Mouse (Mus musculus) ES-E14 (cell line): ENCODE measurements around the gene Surf6.

Experiments used
- CHD2 ChIP-seq: IDR thresholded peaks from 2 replicates; pipeline ENCODE4 v1.6.1; 2014; ENCODE audit warnings: mild to moderate bottlenecking, low read depth, low read length, inconsistent platforms
- HCFC1 ChIP-seq: IDR thresholded peaks from 2 replicates; pipeline ENCODE4 v1.6.1; 2012; ENCODE audit warnings: low read length, inconsistent platforms, borderline replicate concordance; ENCODE audit not compliant: insufficient read depth
- MAFK ChIP-seq: IDR thresholded peaks from 2 replicates; pipeline ENCODE4 v1.6.1; 2014; ENCODE audit warnings: mild to moderate bottlenecking, low read depth, low read length, inconsistent platforms; ENCODE audit not compliant: insufficient read depth
- ZC3H11A ChIP-seq: IDR thresholded peaks from 2 replicates; pipeline ENCODE4 v1.6.1; 2012; ENCODE audit warnings: low read depth, mild to moderate bottlenecking, inconsistent platforms, low read length, borderline replicate concordance
- ZNF384 ChIP-seq: IDR thresholded peaks from 2 replicates; pipeline ENCODE4 v1.6.1; 2012; ENCODE audit warnings: low read depth, low read length, inconsistent platforms

DNA sequence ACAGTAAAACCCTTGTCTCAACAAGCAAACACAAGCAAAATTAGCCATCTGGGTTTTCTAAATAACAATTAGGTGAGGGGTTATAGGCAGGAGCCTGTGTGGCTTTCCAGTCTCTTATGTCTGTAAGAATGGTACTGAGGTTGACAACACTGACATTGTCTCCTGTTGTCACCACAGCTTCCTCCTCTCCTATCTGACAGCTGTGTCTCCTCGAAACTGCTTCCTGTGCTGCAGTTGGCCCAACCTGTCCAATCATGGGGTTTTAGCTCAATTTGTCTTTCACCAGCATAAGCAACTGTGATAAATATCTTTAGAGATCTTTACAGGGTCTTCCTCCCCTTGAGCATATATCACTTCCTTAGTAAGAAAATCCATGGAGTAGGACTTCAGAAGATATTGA lies 33.7 kb upstream of the Surf6 start:
- TF ChIP-seq CHD2 (no peak), ZNF384 (no peak), MAFK (no peak), HCFC1 (no peak), ZC3H11A (no peak)
